Mouse (Mus musculus) ES-Bruce4 (cell line): ENCODE measurements at regions not wholly inside any gene's neighbourhood (a gene's known extent, or its start where the extent isn't known, plus 50 kb on each side); places are given as distances from the start of the nearest gene placed in this dataset.

ENCODE experiments used
- CTCF ChIP-seq: IDR thresholded peaks from one replicate; pipeline ENCODE4 v1.8.1; 2011; ENCODE audit warnings: low read depth, low read length
- POLR2A ChIP-seq: IDR thresholded peaks from one replicate; pipeline ENCODE4 v1.8.1; 2011; ENCODE audit warnings: low read length; ENCODE audit not compliant: insufficient read depth

- TF ChIP-seq CTCF (no peak), POLR2A (no peak)
These were observed 147.6 kb upstream of the 1600014C23Rik start for GRCm38 (mm10) chr17:45881284-45881683.
